Mouse (Mus musculus): ENCODE measurements around the gene Col1a1.

The Col1a1 gene

DNA sequence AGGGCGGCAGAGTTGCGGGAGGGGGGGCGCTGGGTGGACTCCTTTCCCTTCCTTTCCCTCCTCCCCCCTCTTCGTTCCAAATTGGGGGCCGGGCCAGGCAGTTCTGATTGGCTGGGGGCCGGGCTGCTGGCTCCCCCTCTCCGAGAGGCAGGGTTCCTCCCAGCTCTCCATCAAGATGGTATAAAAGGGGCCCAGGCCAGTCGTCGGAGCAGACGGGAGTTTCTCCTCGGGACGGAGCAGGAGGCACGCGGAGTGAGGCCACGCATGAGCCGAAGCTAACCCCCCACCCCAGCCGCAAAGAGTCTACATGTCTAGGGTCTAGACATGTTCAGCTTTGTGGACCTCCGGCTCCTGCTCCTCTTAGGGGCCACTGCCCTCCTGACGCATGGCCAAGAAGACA lies at the start of gene Col1a1:
Gene Col1a1, plus strand, starts transcription at position 180 of the 400 bp plus-strand sequence.
- no peak for DNase-seq (ENCODE audit: low read depth)

GRCm38 (mm10) chr11:94891155-94891554 lies 44.9 kb upstream of the Col1a1 start:
- DNase-seq (ENCODE audit: low read depth), result no peak

DNA sequence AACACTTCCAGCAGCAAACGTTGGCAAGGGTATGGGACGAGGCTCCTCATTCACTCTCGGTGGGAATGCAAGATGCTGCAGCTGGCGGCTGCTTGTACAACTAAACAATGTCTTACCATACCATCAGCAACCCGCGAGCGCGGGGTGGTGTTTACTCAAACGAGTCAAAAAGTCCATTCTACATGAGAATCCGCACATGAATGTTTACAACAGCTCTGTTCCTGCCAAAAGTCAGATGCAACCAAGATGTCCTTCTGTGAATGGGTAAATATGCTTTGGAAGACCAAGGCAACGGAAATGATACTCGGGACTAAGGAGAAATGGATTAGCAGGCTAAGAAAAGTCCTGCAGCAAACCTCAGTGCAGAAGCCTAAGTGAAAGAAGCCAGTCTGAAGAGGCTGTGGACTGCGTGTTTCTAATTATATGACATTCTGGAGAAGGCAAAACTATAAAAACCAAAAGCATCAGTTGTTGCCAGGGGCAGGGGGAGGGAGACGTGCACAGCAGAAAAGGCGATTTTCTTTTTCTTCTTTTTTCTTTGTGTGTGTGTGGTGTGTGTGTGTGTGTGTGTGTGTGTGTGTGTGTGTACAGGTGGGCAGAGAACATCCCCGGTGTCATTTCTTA lies 39.2 kb upstream of the Col1a1 start:
- no peak for DNase-seq (ENCODE audit: low read depth)

DNA sequence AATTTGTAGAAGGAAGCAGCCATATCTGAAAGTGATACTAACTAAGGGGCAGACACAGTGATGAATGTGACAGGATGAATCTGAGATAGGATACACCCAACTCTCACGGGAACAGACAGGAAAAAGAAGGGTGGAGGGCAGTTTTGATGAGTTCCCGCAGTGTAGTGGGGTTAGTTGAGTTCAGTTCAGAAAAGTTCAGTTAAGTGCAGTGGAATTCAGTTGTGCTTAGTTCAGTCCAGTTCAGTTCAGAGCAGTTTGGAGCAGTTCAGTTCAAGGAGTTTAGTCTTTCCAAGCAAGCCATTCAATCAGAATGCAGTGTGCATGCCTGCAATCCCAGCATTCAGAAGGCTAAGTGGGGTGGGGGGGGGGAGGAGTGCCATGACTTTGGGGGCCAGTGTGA lies 34.8 kb upstream of the Col1a1 start:
- no peak for DNase-seq (ENCODE audit: low read depth)

DNA sequence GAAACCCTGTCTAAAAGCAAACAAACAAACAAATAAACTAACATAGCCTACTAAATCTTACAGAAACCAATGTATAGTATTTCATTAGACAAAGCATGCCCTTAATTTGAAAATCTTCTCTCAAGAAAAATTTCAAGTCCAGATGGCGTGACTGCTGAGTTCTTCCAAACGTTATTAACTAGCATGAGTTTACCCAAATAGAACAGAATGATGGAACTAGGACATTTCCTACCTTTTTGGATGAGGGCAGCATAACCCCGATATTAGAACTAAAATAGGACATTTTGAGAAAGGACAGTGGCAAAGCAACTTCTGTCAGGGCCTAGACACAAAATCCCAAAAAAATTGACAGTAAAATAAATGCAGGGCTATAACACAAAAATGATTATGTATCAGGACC lies 31.7 kb upstream of the Col1a1 start:
- DNase-seq (ENCODE audit: low read depth), result no peak

DNA sequence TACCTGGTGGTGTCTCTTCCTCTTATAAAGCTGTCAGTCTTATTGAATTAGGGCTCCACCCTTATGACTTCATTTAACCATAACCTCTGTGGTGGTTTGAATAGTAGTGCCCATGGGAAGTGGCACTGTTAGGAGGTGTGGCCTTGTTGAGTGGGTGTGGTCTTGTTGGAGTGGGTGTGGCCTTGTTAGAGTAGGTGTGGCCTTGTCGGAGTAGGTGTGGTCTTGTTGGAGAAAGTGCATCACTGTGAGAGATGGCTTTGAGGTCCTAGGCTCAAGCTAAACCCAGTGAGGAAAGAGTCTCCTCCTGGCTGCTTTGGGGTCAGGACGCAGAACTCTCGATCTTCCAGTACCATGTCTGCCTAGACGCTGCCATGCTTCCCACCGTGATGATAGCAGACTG lies 25.1 kb upstream of the Col1a1 start:
- DNase-seq (ENCODE audit: low read depth), result peak; percentile 14

DNA sequence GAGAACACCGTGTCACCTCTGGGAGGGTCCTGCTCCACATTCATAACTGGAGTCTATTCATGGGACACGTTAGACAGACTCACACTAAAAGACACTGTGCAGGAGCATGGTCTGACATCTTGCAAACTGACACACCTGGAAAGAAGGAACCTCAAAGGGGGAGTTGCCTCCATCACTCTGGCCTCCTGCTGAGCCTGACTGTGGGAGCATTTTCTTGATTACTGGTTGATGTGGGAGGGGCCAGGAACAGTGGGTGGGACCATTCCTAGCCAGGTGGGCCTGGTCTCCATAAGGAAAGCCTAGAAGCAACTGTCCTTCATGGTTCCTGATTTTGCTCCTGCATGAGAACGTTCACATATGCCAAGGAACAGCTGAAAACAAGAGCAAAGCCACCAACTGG lies 23.5 kb upstream of the Col1a1 start:
- no peak for DNase-seq (ENCODE audit: low read depth)

GRCm38 (mm10) chr11:94913302-94914090 lies 22.5 kb upstream of the Col1a1 start:
- no peak for DNase-seq (ENCODE audit: low read depth)

- DNase-seq (ENCODE audit: low read depth), result no peak
These were observed 20.2 kb upstream of the Col1a1 start for GRCm38 (mm10) chr11:94915675-94916403.

DNA sequence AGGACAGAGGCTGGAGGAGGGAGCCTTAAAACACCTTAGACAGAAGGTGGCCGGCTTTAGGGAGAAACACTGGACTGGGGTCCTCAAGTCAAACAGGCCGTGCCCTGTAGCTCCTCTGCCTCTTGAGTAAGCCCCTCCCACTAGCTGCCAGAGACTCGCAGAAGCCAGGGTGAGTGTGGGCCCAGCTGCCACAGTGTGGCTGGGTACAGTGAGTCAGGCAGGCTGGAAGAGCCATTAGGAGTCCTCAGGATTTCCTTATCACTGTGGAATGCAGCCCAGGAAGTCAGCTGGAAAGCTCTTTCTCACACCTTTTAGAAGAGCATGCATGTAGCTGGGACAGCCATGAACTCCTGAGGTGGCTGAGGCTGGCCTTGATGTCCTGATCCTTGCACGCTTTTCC lies 19.5 kb upstream of the Col1a1 start:
- no peak for DNase-seq (ENCODE audit: low read depth)

- no peak for DNase-seq (ENCODE audit: low read depth)
These were observed 18.3 kb upstream of the Col1a1 start for GRCm38 (mm10) chr11:94917717-94918116.

DNA sequence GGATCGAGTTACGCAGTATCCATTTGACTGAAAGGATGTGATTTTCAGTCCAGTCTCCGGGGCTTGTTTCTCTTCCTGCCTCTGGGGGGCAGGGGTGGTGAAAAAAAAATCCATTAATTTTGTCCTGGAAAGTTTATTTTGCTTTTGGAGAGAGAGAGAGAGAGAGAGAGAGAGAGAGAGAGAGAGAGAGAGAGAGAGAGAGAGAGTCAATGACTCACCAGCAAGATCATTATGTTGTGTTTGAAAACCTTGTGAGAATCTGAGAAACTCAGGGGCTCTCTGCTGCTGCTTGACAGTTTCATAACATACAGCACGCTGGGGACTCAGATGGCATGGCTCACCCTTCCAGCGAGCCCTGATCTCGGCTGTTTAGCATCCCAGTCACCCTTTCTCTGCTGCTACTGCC lies 15.0 kb upstream of the Col1a1 start:
- DNase-seq (ENCODE audit: low read depth), result no peak

DNA sequence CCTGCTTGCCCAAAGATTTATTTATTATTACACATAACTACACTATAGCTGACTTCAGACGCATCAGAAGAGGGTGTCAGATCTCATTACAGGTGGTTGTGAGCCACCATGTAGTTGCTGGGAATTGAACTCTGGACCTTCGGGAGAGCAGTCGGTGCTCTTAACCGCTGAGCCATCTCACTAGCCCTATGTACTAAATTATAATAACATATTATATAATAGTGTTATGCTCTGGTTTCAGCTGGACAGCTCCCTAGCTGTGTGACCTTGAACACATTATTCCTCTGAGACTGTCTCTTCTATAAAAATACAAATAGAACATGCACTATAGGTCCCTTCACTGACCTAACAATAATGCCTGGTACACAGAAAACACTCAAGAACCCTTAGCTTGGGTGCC lies 11.0 kb upstream of the Col1a1 start:
- DNase-seq (ENCODE audit: low read depth), result no peak

DNA sequence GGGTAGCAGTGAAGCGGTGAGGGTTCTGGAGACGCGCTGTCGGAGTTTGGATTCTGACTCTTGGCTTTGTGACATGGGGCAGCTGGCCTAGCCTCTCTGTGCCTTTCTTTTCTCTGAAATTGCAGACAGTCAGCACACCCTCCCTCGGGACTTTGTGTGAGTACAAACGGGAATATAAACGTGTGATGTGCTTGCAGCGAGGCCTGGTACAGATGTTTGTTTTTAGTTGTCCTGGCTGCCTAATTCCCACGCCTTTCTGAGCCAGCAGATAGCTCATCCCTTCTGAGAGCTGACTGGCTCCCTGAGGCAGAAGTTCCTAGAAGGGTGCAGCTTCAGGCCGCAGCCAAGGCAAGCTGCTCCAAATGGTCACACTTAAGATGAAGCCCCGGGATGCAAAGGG lies 9.6 kb upstream of the Col1a1 start:
- DNase-seq (ENCODE audit: low read depth), result no peak

GRCm38 (mm10) chr11:94927771-94928291 lies 8.2 kb upstream of the Col1a1 start:
- DNase-seq (ENCODE audit: low read depth), result no peak

GRCm38 (mm10) chr11:94928820-94929219 lies 7.2 kb upstream of the Col1a1 start:
- DNase-seq (ENCODE audit: low read depth), result no peak

- no peak for DNase-seq (ENCODE audit: low read depth)
These were observed 6.4 kb upstream of the Col1a1 start for GRCm38 (mm10) chr11:94929599-94929998.

- no peak for DNase-seq (ENCODE audit: low read depth)
These were observed 5.9 kb upstream of the Col1a1 start for GRCm38 (mm10) chr11:94930151-94930550.

DNA sequence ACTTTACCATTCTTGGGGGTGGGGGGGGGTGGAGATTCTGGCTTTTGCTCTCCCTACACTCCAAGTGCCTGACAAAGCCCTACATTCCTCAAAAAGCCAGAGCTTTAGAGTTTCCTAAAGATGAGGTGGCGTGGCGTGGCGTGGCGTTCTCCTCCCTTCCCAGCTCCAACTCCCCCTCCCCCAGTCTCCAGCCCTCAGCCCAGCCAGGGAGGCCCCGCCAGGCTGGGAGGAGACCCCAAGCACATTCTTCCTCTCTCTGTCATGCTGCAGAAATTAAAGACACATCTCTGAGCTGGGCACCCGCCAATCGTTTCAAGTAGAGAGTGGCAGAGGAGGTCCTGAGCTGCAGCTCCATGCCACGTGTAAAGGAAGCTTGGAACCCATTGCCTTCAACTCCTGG lies 2.4 kb upstream of the Col1a1 start:
- DNase-seq (ENCODE audit: low read depth), result no peak

DNA sequence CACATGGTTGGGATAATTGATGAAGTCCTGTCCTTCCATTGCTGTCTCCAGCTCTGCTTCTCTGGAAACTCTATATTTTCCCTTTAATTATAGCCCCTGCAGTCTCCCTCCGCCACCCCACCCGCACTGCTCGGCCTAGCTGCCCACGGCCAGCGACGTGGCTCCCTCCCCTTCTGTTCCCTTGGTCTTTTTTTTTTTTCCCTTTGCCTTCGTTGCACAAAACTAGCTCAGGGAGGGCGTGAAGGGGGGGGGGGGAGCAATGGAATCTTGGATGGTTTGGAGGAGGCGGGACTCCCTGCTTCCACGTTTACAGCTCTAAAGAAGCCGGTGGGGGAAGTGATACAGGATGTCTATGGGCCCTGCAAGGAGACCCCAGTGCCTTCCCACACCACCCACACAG lies 1.5 kb upstream of the Col1a1 start:
- DNase-seq (ENCODE audit: low read depth), result no peak

DNA sequence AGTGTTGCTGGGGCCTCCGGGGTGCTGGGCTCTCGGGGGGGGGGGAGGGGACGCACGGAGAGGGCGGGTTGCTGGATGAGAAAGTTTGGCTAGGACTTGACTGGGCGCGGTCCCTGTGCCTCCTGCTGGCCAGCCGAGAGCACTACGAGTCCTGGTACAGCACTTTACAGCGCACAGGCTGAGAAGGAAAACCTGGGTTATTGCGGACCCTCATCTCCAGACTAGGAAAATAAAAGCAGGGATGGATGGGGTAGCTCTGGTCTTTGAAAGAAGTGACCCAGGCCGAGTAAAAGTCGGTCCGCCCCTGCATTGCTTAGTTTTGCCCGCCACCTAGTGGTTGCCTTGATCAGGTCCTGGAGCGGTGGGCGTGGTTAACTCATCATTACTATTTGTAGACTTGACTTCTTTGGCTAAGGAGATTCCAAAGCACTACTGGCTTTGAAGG lies 849 bp downstream of the Col1a1 start:
- peak; percentile 95 for DNase-seq (ENCODE audit: low read depth)

DNA sequence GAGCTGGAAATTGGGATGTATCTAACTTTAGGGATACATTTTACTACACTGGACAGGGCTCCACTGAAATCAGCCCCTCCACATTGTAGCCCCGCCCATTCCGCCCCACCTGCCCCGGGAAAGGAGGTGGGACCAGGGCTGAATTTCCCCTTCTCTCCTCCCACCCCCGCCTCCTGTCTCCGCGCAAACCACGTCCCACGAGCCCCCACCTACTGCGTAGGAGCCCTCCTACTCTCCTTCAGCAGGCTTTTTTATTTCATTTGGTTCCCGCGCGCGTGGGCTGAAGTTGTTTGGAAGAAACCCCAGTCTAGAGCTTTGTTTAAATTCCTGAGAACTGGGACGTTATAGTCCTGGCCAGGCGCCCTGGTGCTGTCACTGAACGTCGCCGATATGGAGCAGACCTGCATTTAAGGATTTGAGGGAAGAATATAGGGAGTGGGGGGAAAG lies 1.3 kb downstream of the Col1a1 start:
- no peak for DNase-seq (ENCODE audit: low read depth)

DNA sequence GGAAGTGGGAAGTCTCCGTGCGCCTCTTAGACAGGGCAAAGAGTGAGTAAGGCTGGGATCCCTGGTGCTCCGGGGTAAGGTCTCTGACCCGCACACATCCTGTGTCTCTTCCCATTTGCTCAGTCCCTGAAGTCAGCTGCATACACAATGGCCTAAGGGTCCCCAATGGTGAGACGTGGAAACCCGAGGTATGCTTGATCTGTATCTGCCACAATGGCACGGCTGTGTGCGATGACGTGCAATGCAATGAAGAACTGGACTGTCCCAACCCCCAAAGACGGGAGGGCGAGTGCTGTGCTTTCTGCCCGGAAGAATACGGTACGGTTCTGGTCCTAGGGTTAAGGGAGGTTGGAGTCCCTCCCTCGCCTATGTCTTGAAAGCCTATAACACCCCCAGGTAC lies 1.8 kb downstream of the Col1a1 start:
- peak; percentile 51 for DNase-seq (ENCODE audit: low read depth)

Measured in induced T-regulatory cell, adult 2 months (primary cell).